Mouse (Mus musculus) lung, embryonic 14.5 days (tissue): Measurements from ENCODE around the gene Rest. TPM values are rescaled to one million over a fixed set of nuclear protein-coding genes. Genes with fewer than 3 reads are reported as not detected.

Experiments used
- ATAC-seq: fragments of 200-750 bp; cut with Nextera tagmentation; 2 replicates; pipeline ENCODE4 v1.8.0; 2017; ENCODE audit warnings: mild to moderate bottlenecking, moderate TSS enrichment, moderate library complexity; ENCODE audit not compliant: insufficient read depth
- DNase-seq: peaks from one replicate; pipeline ENCODE4 v3.0.0-alpha.2; 2015
- H3K27ac ChIP-seq: fragments of 300-500 bp; sonication (generic); 2 replicates; pipeline ENCODE4 v1.5.1; 2014; ENCODE audit warnings: low read depth, mild to moderate bottlenecking, moderate library complexity
- H3K27me3 ChIP-seq: fragments of 300-500 bp; sonication (generic); 2 replicates; pipeline ENCODE4 v1.6.1; 2014; ENCODE audit warnings: low read length, control low read depth; ENCODE audit not compliant: insufficient read depth
- H3K36me3 ChIP-seq: fragments of 300-500 bp; sonication (generic); 2 replicates; pipeline ENCODE4 v1.6.1; 2014; ENCODE audit warnings: control low read depth; ENCODE audit not compliant: insufficient read depth
- H3K4me1 ChIP-seq: fragments of 300-500 bp; sonication (generic); 2 replicates; pipeline ENCODE4 v1.6.1; 2014; ENCODE audit warnings: antibody characterized with exemption, control low read depth; ENCODE audit not compliant: insufficient read depth
- H3K4me2 ChIP-seq: fragments of 300-500 bp; sonication (generic); 2 replicates; pipeline ENCODE4 v1.6.1; 2014; ENCODE audit warnings: mild to moderate bottlenecking
- H3K4me3 ChIP-seq: fragments of 300-500 bp; sonication (generic); 2 replicates; pipeline ENCODE4 v1.5.1; 2014; ENCODE audit warnings: low read depth, low read length
- H3K9ac ChIP-seq: fragments of 300-500 bp; sonication (generic); 2 replicates; pipeline ENCODE4 v1.6.1; 2014
- H3K9me3 ChIP-seq: fragments of 300-500 bp; sonication (generic); 2 replicates; pipeline ENCODE4 v1.6.1; 2016; ENCODE audit warnings: low read depth, low read length, control low read depth
- CTCF ChIP-seq: IDR thresholded peaks from 2 replicates; pipeline ENCODE4 v1.5.1; 2016; ENCODE audit warnings: antibody characterized with exemption, low read depth
- WGBS: fragments of 180-500 bp; shearing (Covaris S2); extraction: QIAGEN DNeasy Blood & Tissue Kit; methylation state at CpG from one replicate; pipeline ENCODE4 v1.1.7; 2014; 5-methylcytosine and 5-hydroxymethylcytosine counted together
- microRNA-seq: library from miRNA; unstranded; fragments of <30 nt; microRNA quantifications from one replicate; pipeline ENCODE4, GENCODE M21; 2016; ENCODE audit warnings: borderline number of aligned reads
- polyA plus RNA-seq: library from polyadenylated mRNA; unstranded; fragments of >200 nt; fragmentation: Nextera tagmentation; extraction: Ambion mirVana; gene quantifications from 2 replicates; pipeline ENCODE4 v1.2.1, GENCODE M21; 2014

Gene Rest
- polyA plus RNA-seq, 1 experiment from 2014 or later, result 43.5 TPM

- no peaks in the 10 kb centered on the region for H3K9me3 ChIP-seq
- DNase-seq (peak; percentile 100), ATAC-seq (peak; percentile 96)
- H3K4me2 ChIP-seq, result peak within 1 kb of the TSS; percentile 97
- no peaks in the 10 kb centered on the region for H3K27me3 ChIP-seq
- peaks cover 14% of the 10 kb centered on the region for H3K4me1 ChIP-seq
- H3K27ac ChIP-seq, result peak within 1 kb of the TSS; percentile 93
- peak within 1 kb of the TSS; percentile 89 for H3K9ac ChIP-seq
- WGBS, result under 1% methylated on average over 85 of the region's 85 CpGs
- H3K4me3 ChIP-seq, result peak within 1 kb of the TSS; percentile 87
- peaks cover 40% of the 10 kb centered on the region for H3K36me3 ChIP-seq
- TF ChIP-seq CTCF, result no peak
Measured at GRCm38 (mm10) chr5:77309924-77310772, 44.9 kb downstream of the Rest start, which contains the start of the genes Noa1 and Polr2b. Noa1 (minus strand) TSS chr5:77310084. Polr2b (plus strand) TSS chr5:77310147.

- Histone ChIP-seq H3K4me2 (no peak overlapping the region), H3K9ac (no peak overlapping the region), H3K4me3 (no peak overlapping the region), H3K9me3 (no peaks in the 10 kb centered on the region), H3K27me3 (no peaks in the 10 kb centered on the region), H3K27ac (no peak overlapping the region), H3K4me1 (peaks cover 3% of the 10 kb centered on the region; the same call in 1 of the 2 replicates), H3K36me3 (peaks cover 55% of the 10 kb centered on the region)
- no peak for ATAC-seq
- no peak for DNase-seq
- no peak for TF ChIP-seq CTCF
- 88% methylated on average over 4 of the region's 4 CpGs for WGBS
Measured at GRCm38 (mm10) chr5:77314206-77314605, 48.9 kb downstream of the Rest start.

GRCm38 (mm10) chr5:77314986-77315385, 49.7 kb downstream of the Rest start:
- no peak overlapping the region for H3K4me3 ChIP-seq
- H3K9me3 ChIP-seq, result no peaks in the 10 kb centered on the region
- no peaks in the 10 kb centered on the region for H3K27me3 ChIP-seq
- no peak overlapping the region for H3K9ac ChIP-seq
- no peak overlapping the region for H3K27ac ChIP-seq
- no peak for TF ChIP-seq CTCF
- no peak overlapping the region for H3K4me2 ChIP-seq
- ATAC-seq (no peak), DNase-seq (no peak)
- peaks cover 61% of the 10 kb centered on the region for H3K36me3 ChIP-seq
- peaks cover 3% of the 10 kb centered on the region; the same call in 1 of the 2 replicates for H3K4me1 ChIP-seq
- WGBS, result 67% methylated on average over 6 of the region's 6 CpGs

GRCm38 (mm10) chr5:77324936-77325335, 59.6 kb downstream of the Rest start:
- no peak overlapping the region for H3K4me2 ChIP-seq
- ATAC-seq (no peak), DNase-seq (no peak)
- no peaks in the 10 kb centered on the region for H3K4me1 ChIP-seq
- H3K36me3 ChIP-seq, result peaks cover 91% of the 10 kb centered on the region
- 88% methylated on average over 1 of the region's 1 CpGs for WGBS
- H3K27ac ChIP-seq, result no peak overlapping the region
- no peak overlapping the region for H3K9ac ChIP-seq
- no peaks in the 10 kb centered on the region for H3K27me3 ChIP-seq
- no peaks in the 10 kb centered on the region for H3K9me3 ChIP-seq
- TF ChIP-seq CTCF, result no peak
- H3K4me3 ChIP-seq, result no peak overlapping the region

GRCm38 (mm10) chr5:77330154-77330553, 64.9 kb downstream of the Rest start:
- DNase-seq (no peak), ATAC-seq (no peak)
- no peak overlapping the region for H3K4me3 ChIP-seq
- no peaks in the 10 kb centered on the region for H3K9me3 ChIP-seq
- no peak overlapping the region for H3K4me2 ChIP-seq
- H3K36me3 ChIP-seq, result peaks cover 86% of the 10 kb centered on the region
- no peaks in the 10 kb centered on the region for H3K4me1 ChIP-seq
- H3K27ac ChIP-seq, result no peak overlapping the region
- WGBS, result 69% methylated on average over 5 of the region's 5 CpGs
- no peak overlapping the region for H3K9ac ChIP-seq
- 0 out of 2 replicates have a peak, but pooled peaks have one; percentile 12 for TF ChIP-seq CTCF
- no peaks in the 10 kb centered on the region for H3K27me3 ChIP-seq

Small RNA genes lying within 50 kb of the gene (microRNA-seq; reads per million reads assigned to microRNA genes)
- gene Mir5098, result not detected

Other genes with a start within 250 kb of the Rest start
- gene Thegl, start 249.5 kb upstream of the Rest start, polyA plus RNA-seq, result 0.30 and 0.66 TPM in 2 replicates
- gene Hopx, start 150.4 kb upstream of the Rest start, polyA plus RNA-seq, result 2.4 and 3.6 TPM in 2 replicates
- 0.32 and 1.3 TPM in 2 replicates for gene Spink2, start 54.0 kb upstream of the Rest start, polyA plus RNA-seq
- 27.4 and 29.8 TPM in 2 replicates for gene Noa1, start 44.6 kb downstream of the Rest start, polyA plus RNA-seq
- 73.2 and 74.6 TPM in 2 replicates for gene Polr2b, start 44.7 kb downstream of the Rest start, polyA plus RNA-seq
- gene Igfbp7, start 142.6 kb downstream of the Rest start, polyA plus RNA-seq, result 35.1 and 37.9 TPM in 2 replicates